Mouse (Mus musculus): ENCODE data around the gene Sipa1l3. TPM values are rescaled to one million over a fixed set of nuclear protein-coding genes. Genes with fewer than 3 reads are reported as not detected.

Sipa1l3 gene
- polyA plus RNA-seq, 2 experiments, result 16.2 to 39.0 TPM

DNA sequence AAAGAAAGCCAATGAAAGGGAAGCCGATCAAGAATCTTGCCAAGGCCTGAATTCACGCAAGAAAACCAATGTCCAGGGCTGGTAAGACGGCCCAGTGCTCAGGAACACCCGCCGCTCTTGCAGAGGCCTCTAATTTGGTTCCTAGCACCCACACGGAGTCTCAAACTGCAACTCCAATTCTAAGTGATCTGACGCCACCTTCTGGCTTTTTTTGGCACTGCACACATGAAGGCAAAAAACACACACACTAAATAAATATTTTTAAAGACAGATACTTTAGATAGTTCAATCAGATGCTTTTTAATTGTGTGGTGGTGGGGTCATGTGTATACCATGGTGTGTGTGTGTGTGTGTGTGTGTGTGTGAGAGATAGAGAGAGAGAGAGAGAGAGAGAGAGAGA is 22.2 kb upstream of the Sipa1l3 start:
- H3K4me3 ChIP-seq (replicated peaks; ENCODE audit: low read length), result no peak overlapping the region
- H3K9ac ChIP-seq (ENCODE audit: low read depth, low read length, severe bottlenecking), result no peak overlapping the region
- 89% methylated on average over 7 of the region's 7 CpGs for WGBS
- DNase-seq (ENCODE audit: low spot score) (no peak), ATAC-seq (ENCODE audit: low FRiP score, low read depth) (no peak)
- no peaks in the 10 kb centered on the region for H3K9me3 ChIP-seq (ENCODE audit: control insufficient read depth, low read length)
- H3K36me3 ChIP-seq (ENCODE audit: control insufficient read depth, insufficient read depth, low read length), result no peaks in the 10 kb centered on the region
- no peak overlapping the region for H3K27ac ChIP-seq (replicated peaks; ENCODE audit: low read depth, low read length)
- no peak overlapping the region for H3K4me2 ChIP-seq (replicated peaks; ENCODE audit: low read depth, low read length, severe bottlenecking)
- H3K4me1 ChIP-seq (ENCODE audit: control insufficient read depth, insufficient read depth, low read length), result no peaks in the 10 kb centered on the region
- no peaks in the 10 kb centered on the region for H3K27me3 ChIP-seq (ENCODE audit: control insufficient read depth, insufficient read depth, low read length)
- TF ChIP-seq POLR2A (IDR thresholded peaks at IDR 0.05; ENCODE audit: borderline replicate concordance, extremely low read depth, insufficient read depth, insufficient read length), result no peak

GRCm38 (mm10) chr7:29523700-29524099 is 5.3 kb upstream of the Sipa1l3 start:
- no peak overlapping the region for H3K27ac ChIP-seq (replicated peaks; ENCODE audit: low read depth, low read length)
- no peak overlapping the region for H3K9ac ChIP-seq (ENCODE audit: low read depth, low read length, severe bottlenecking)
- ATAC-seq (ENCODE audit: low FRiP score, low read depth) (no peak), DNase-seq (ENCODE audit: low spot score) (peak; percentile 81)
- no peak overlapping the region for H3K4me2 ChIP-seq (replicated peaks; ENCODE audit: low read depth, low read length, severe bottlenecking)
- H3K27me3 ChIP-seq (ENCODE audit: control insufficient read depth, insufficient read depth, low read length), result no peaks in the 10 kb centered on the region
- WGBS, result 1% methylated on average over 5 of the region's 5 CpGs
- H3K9me3 ChIP-seq (ENCODE audit: control insufficient read depth, low read length), result no peaks in the 10 kb centered on the region
- H3K4me3 ChIP-seq (replicated peaks; ENCODE audit: low read length), result no peak overlapping the region
- no peaks in the 10 kb centered on the region for H3K36me3 ChIP-seq (ENCODE audit: control insufficient read depth, insufficient read depth, low read length)
- no peaks in the 10 kb centered on the region for H3K4me1 ChIP-seq (ENCODE audit: control insufficient read depth, insufficient read depth, low read length)
- no peak for TF ChIP-seq POLR2A (IDR thresholded peaks at IDR 0.05; ENCODE audit: borderline replicate concordance, extremely low read depth, insufficient read depth, insufficient read length)

- no peaks in the 10 kb centered on the region for H3K27me3 ChIP-seq (ENCODE audit: control insufficient read depth, insufficient read depth, low read length)
- no peaks in the 10 kb centered on the region for H3K36me3 ChIP-seq (ENCODE audit: control insufficient read depth, insufficient read depth, low read length)
- no peak for ATAC-seq (ENCODE audit: low FRiP score, low read depth)
- H3K4me3 ChIP-seq (replicated peaks; ENCODE audit: low read length), result no peak overlapping the region
- no peak overlapping the region for H3K27ac ChIP-seq (replicated peaks; ENCODE audit: low read depth, low read length)
- WGBS, result 55% methylated on average over 5 of the region's 5 CpGs
- TF ChIP-seq POLR2A (IDR thresholded peaks at IDR 0.05; ENCODE audit: borderline replicate concordance, extremely low read depth, insufficient read depth, insufficient read length), result no peak
- H3K4me1 ChIP-seq (ENCODE audit: control insufficient read depth, insufficient read depth, low read length), result peaks cover 7% of the 10 kb centered on the region
- H3K9me3 ChIP-seq (ENCODE audit: control insufficient read depth, low read length), result no peaks in the 10 kb centered on the region
- H3K9ac ChIP-seq (ENCODE audit: low read depth, low read length, severe bottlenecking), result no peak overlapping the region
- H3K4me2 ChIP-seq (replicated peaks; ENCODE audit: low read depth, low read length, severe bottlenecking), result no peak overlapping the region
- DNase-seq (ENCODE audit: low spot score), result peak; percentile 84
These were observed 3.6 kb upstream of the Sipa1l3 start for GRCm38 (mm10) chr7:29521841-29522575.

GRCm38 (mm10) chr7:29521365-29521764 is 2.9 kb upstream of the Sipa1l3 start:
- no peaks in the 10 kb centered on the region for H3K9me3 ChIP-seq (ENCODE audit: control insufficient read depth, low read length)
- DNase-seq (ENCODE audit: low spot score) (no peak), ATAC-seq (ENCODE audit: low FRiP score, low read depth) (no peak)

GRCm38 (mm10) chr7:29520794-29521193 is 2.4 kb upstream of the Sipa1l3 start:
- ATAC-seq (ENCODE audit: low FRiP score, low read depth) (no peak), DNase-seq (ENCODE audit: low spot score) (no peak)
- Histone ChIP-seq H3K9ac (ENCODE audit: low read depth, low read length, severe bottlenecking) (no peak overlapping the region), H3K4me2 (replicated peaks; ENCODE audit: low read depth, low read length, severe bottlenecking) (no peak overlapping the region), H3K27me3 (ENCODE audit: control insufficient read depth, insufficient read depth, low read length) (no peaks in the 10 kb centered on the region), H3K9me3 (ENCODE audit: control insufficient read depth, low read length) (no peaks in the 10 kb centered on the region), H3K27ac (replicated peaks; ENCODE audit: low read depth, low read length) (no peak overlapping the region), H3K4me1 (ENCODE audit: control insufficient read depth, insufficient read depth, low read length) (peaks cover 7% of the 10 kb centered on the region), H3K4me3 (replicated peaks; ENCODE audit: low read length) (no peak overlapping the region), H3K36me3 (ENCODE audit: control insufficient read depth, insufficient read depth, low read length) (no peaks in the 10 kb centered on the region)
- no peak for TF ChIP-seq POLR2A (IDR thresholded peaks at IDR 0.05; ENCODE audit: borderline replicate concordance, extremely low read depth, insufficient read depth, insufficient read length)
- 72% methylated on average over 2 of the region's 2 CpGs for WGBS

More at GRCm38 (mm10) chr7:29521365-29521764, 2.9 kb upstream of the Sipa1l3 start:
- no peaks in the 10 kb centered on the region for H3K27me3 ChIP-seq (ENCODE audit: control insufficient read depth, insufficient read depth, low read length)
- H3K36me3 ChIP-seq (ENCODE audit: control insufficient read depth, insufficient read depth, low read length), result no peaks in the 10 kb centered on the region
- no peak overlapping the region for H3K4me3 ChIP-seq (replicated peaks; ENCODE audit: low read length)
- no peak overlapping the region for H3K9ac ChIP-seq (ENCODE audit: low read depth, low read length, severe bottlenecking)
- H3K4me1 ChIP-seq (ENCODE audit: control insufficient read depth, insufficient read depth, low read length), result peaks cover 7% of the 10 kb centered on the region
- 72% methylated on average over 5 of the region's 5 CpGs for WGBS
- H3K4me2 ChIP-seq (replicated peaks; ENCODE audit: low read depth, low read length, severe bottlenecking), result no peak overlapping the region
- TF ChIP-seq POLR2A (IDR thresholded peaks at IDR 0.05; ENCODE audit: borderline replicate concordance, extremely low read depth, insufficient read depth, insufficient read length), result no peak
- H3K27ac ChIP-seq (replicated peaks; ENCODE audit: low read depth, low read length), result no peak overlapping the region

Data from limb, embryonic 14.5 days (tissue).